ENCODE assay signal across 40 mouse cellular contexts in genomic region chr10:89631831-89632230, GRCm38 (mm10). TPM values are rescaled to one million over a fixed set of nuclear protein-coding genes. Genes with fewer than 3 reads are reported as not detected.
"Had no signal": no experiment of that assay in that cellular context is flagged by ENCODE, and none has a peak within 500 bp of the region (broad histone marks: within the 10 kb centered on the region; RNA-seq: fewer than 3 reads in every experiment).

No protein-coding gene starts in this region.

- H3K36me3 ChIP-seq: heart, embryonic 10.5 days; heart, embryonic 15.5 days; hindbrain, embryonic 10.5 days; hindbrain, embryonic 12.5 days; hindbrain, embryonic 15.5 days; intestine, embryonic 15.5 days; kidney, embryonic 15.5 days had no signal

- H3K9me3 ChIP-seq: heart, embryonic 10.5 days; heart, embryonic 12.5 days; heart, embryonic 13.5 days; heart, embryonic 15.5 days; hindbrain, embryonic 10.5 days; hindbrain, embryonic 12.5 days; hindbrain, embryonic 13.5 days; hindbrain, embryonic 15.5 days; intestine, embryonic 15.5 days; kidney, embryonic 15.5 days had no signal

- H3K27me3 ChIP-seq: heart, embryonic 12.5 days; heart, embryonic 13.5 days; heart, embryonic 15.5 days; hindbrain, embryonic 12.5 days; hindbrain, embryonic 13.5 days; hindbrain, embryonic 15.5 days; intestine, embryonic 15.5 days; kidney, embryonic 15.5 days had no signal

- H3K9ac ChIP-seq: heart, embryonic 12.5 days; heart, embryonic 13.5 days; heart, embryonic 15.5 days; hindbrain, embryonic 12.5 days; hindbrain, embryonic 13.5 days; hindbrain, embryonic 14.5 days; hindbrain, embryonic 15.5 days; intestine, embryonic 15.5 days; kidney, embryonic 15.5 days had no signal

- H3K4me3 ChIP-seq: heart, adult 2 months; heart, embryonic 10.5 days; heart, embryonic 12.5 days; heart, embryonic 13.5 days; heart, embryonic 15.5 days; hindbrain, embryonic 10.5 days; hindbrain, embryonic 12.5 days; hindbrain, embryonic 13.5 days; hindbrain, embryonic 15.5 days; intestine, embryonic 15.5 days; kidney, embryonic 15.5 days; layer of hippocampus, adult 2 months had no signal

- H3K4me1 ChIP-seq: heart, embryonic 10.5 days; heart, embryonic 12.5 days; heart, embryonic 13.5 days; heart, embryonic 15.5 days; hindbrain, embryonic 10.5 days; hindbrain, embryonic 12.5 days; hindbrain, embryonic 13.5 days; hindbrain, embryonic 15.5 days; intestine, embryonic 15.5 days; kidney, embryonic 15.5 days had no signal

- DNase-seq: heart, adult 2 months; heart, postnatal 10 days; heart, postnatal 14 days; heart, postnatal 36 days; heart, postnatal 4 days; kidney, adult 11 months; kidney, adult 18-20 months; kidney, adult 2 months; kidney, adult 8-10 months; kidney, adult 9 months; kidney, postnatal 10 days; kidney, postnatal 14 days; kidney, postnatal 25 days; kidney, postnatal 36 days; kidney, postnatal 4 days; layer of hippocampus, adult 9-11 months had no signal

- ATAC-seq: hindbrain, embryonic 16.5 days; hindbrain, postnatal 0 days; inflammation-experienced regulatory T-cells, adult 6 months; intestine, embryonic 15.5 days; intestine, embryonic 16.5 days; intestine, postnatal 0 days had no signal

- H3K4me2 ChIP-seq: heart, embryonic 11.5 days; heart, embryonic 12.5 days; heart, embryonic 13.5 days; heart, embryonic 15.5 days; hindbrain, embryonic 12.5 days; hindbrain, embryonic 13.5 days; hindbrain, embryonic 14.5 days; hindbrain, embryonic 15.5 days; intestine, embryonic 15.5 days; kidney, embryonic 15.5 days had no signal

- H3K27ac ChIP-seq: heart, adult 2 months; heart, embryonic 10.5 days; heart, embryonic 13.5 days; heart, embryonic 15.5 days; hindbrain, embryonic 10.5 days; hindbrain, embryonic 12.5 days; hindbrain, embryonic 13.5 days; hindbrain, embryonic 14.5 days; hindbrain, embryonic 15.5 days; hindbrain, postnatal 0 days; intestine, embryonic 15.5 days; kidney, embryonic 15.5 days; kidney, postnatal 0 days; layer of hippocampus, adult 2 months had no signal

RNA-seq across cellular contexts. Expression of gene Slc17a8, which starts 10.8 kb away (rescaled TPM):
- total RNA-seq: heart, adult 2 months; heart, adult 8-10 months; heart, postnatal 10 days; heart, postnatal 25 days; heart, postnatal 36 days; heart, postnatal 4 days; hematopoietic stem cell, adult 5-6 weeks had no signal
- polyA plus RNA-seq: heart, adult 2 months; heart, postnatal 0 days; intestine, embryonic 14.5 days had no signal
